Mouse (Mus musculus) layer of hippocampus, postnatal 25 days (tissue): Measurements from ENCODE around the gene Coil. TPM values are rescaled to one million over a fixed set of nuclear protein-coding genes. Genes with fewer than 3 reads are reported as not detected.

Experiments used
- DNase-seq, 2 experiments: peaks; one replicate each; pipeline ENCODE4 v3.0.0; 2022; ENCODE audit warnings: mixed read lengths in 2 of 2, low spot score in 1 of 2; ENCODE audit errors: extremely low spot score in 1 of 2
- total RNA-seq, 2 experiments: library from RNA; stranded (reverse); gene quantifications; 2 replicates each; pipeline ENCODE4 v1.2.3; 2021

Coil gene
- total RNA-seq = 10 to 100 TPM; 19.5 to 20.0 TPM

- no peak for DNase-seq
Measured at GRCm38 (mm10) chr11:88970202-88970732, at the start of gene Coil. Gene Coil, plus strand, starts transcription at chr11:88970252.

DNA sequence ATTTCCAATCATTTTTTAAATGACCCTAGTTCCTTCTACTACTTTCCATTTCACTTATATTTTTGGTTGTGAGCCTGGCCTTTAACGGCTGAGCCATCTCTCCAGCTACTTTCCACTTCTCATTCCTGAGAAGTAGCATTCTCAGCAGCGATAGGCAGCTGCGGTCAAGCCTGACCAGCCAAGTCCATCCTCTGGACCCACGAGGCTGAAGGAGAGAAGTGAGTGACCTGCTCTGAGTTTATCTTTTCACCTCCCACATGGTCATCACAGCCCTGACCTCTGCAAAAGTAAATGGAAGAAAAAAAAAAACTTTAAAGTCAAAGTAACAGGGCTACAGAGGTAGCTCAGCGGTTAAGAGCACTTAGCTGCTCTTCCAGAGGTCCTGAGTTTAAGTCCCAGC lies 43.5 kb upstream of the Coil start:
- no peak for DNase-seq

- DNase-seq = no peak
Measured at GRCm38 (mm10) chr11:88931692-88932530, 38.1 kb upstream of the Coil start.

DNA sequence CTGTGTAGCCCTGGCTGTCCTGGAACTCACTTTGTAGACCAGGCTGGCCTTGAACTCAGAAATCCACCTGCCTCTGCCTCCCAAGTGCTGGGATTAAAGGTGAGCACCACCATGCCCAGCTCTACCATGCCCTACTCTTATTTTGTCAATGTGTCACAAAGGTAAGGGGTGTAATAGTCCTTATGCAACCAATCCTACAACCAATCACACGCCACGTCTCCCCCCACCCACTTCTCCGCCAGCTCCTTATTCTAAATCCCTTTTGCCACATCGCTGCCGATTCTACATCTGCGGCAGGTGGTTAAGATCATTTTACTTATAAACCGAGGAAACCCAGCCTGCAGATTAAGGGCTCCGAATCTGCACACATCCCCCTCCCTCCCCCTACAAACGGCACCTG lies 37.0 kb upstream of the Coil start:
- no peak for DNase-seq

DNA sequence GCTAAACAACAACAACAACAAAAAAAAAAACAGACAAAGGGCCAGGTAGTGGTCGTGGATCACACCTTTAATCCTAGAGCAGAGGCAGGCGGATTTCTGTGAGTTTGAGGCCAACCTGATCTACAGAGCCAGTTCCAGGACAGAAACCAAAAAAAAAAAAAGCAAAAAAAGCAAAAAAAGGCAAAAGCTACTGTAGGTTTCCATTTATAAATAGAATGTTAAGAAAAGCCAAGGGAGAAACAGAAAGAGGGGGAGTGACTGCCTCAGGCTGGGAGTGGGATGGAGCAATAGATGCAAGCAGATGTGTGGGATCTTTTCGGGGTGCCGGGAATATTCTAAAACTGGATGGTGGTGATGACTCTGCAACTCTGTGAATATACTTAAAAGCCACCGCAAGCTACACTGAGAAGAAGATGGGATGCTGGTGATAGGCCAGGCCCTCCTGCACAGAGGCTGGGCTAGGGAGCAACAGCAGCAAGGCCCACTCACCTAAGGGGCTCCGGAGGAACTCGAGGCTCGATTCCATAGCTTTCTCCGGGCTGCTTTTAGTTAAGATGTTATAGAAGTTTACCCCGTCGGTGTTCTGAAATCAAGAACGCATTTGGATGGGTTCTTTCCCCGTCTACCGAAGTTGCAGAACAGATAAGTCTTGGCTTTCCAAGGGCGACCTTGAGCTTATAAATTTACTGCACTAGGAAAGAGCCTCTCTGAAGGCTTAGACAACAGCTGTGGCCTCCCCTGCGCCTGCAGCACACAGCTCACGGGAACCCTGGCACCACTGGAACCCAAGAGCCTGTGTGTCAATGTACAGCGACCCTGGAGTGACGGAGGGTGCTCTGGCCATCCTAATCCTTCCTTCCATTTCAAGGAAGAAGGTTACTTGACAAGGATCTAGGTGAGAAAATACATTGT lies 35.7 kb upstream of the Coil start:
- DNase-seq = no peak

- DNase-seq = no peak
Measured at GRCm38 (mm10) chr11:88937886-88938285, 32.2 kb upstream of the Coil start.

- DNase-seq = no peak
Measured at GRCm38 (mm10) chr11:88938770-88939169, 31.3 kb upstream of the Coil start.

GRCm38 (mm10) chr11:88939634-88940033 lies 30.4 kb upstream of the Coil start:
- no peak for DNase-seq

DNA sequence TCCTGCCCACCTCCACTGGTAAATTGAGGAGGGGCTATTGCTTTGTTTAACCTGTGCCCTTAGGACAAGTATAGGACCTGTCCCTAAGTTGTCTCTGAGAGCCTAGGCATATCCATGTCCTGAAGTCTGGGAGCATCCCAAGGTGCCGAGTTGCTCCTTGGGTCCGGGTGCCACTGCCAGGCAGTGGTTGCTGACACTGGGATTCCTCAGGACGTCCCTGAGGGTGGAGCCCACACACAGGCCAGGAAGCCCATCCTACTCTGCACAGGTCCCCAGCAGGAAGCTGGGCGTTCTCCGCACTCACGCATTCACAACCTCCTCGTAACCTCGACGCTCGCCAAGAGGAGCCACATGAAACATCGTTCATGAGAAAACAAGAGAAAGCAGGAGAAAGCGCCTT lies 28.6 kb upstream of the Coil start:
- DNase-seq = no peak

- no peak for DNase-seq
Measured at GRCm38 (mm10) chr11:88945971-88946585, 24.0 kb upstream of the Coil start.

DNA sequence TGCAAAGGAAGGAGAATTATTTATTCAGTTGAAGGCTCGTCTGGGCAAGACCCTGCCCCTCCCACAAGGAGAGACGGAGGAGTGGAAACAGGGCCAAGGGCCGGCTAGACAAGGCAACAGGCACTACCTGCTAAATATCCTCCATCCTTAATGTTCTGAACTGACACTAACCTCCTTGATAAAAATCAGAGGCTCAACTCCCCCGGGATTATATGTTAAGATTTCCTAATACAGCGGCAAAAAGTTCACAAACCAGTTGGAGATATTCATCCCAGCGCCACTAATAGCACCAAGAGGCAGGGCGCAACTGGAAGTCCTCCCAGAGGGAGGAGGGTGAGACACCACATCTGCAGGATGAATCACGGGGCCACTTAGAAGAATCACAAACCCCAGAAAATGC lies 21.2 kb upstream of the Coil start:
- no peak for DNase-seq

- no peak for DNase-seq
Measured at GRCm38 (mm10) chr11:88949802-88950639, 20.0 kb upstream of the Coil start.

- no peak for DNase-seq
Measured at GRCm38 (mm10) chr11:88950640-88951250, 19.3 kb upstream of the Coil start.

DNA sequence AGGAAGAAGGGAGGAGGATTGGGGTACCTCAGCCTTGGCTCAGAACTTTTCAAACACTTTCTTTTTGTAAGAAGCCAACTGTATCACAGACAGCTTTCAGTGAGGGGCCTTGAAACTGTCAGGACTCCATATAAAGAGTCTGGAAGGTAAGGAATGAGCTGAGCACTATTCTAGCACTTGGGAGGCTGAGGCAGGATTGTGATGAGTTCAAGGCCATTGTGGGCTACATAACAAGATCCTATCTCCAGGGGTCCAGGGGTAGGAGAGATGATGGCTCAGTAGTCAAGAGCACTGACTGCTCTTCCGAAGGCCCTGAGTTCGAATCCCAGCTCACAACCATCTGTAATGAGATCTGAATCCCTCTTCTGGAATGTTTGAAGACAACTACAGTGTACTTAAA lies 18.5 kb upstream of the Coil start:
- no peak for DNase-seq

DNA sequence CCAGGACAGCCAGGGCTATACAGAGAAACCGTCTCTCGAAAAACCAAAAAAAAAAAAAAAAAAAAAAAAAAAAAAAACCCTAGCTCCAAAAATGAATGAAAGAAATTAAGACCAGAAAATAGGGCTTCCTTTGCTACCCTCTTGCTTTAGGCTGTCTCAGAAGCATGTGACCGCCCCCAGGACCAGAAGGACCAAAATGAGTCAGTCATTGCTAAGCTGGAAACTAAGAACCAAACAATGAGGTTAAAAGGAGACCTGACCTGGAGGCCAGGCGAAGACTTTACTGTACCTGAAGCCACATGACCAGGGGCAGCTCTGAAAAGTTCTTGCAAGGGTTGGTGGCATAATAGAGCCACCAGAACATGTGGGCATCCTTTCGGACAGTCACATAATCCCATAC lies 17.9 kb upstream of the Coil start:
- no peak for DNase-seq

DNA sequence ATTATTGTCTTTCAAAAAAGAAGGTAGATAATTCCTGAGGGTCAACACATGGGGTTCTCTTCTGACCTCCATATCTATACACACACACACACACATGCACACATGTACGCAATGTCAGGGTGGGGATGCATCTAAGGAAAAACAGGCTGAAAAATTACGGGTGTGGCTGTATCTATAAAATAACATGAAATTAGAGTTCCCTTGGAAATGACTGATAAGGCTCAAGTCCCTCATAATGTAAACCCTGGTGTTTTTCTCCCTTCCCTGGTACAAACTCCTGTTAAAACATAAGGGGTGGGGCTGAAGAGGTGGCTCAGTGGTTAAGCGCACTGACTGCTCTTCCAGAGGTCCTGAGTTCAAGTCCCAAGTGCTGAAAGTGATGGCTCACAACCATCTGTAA lies 16.5 kb upstream of the Coil start:
- DNase-seq = no peak

DNA sequence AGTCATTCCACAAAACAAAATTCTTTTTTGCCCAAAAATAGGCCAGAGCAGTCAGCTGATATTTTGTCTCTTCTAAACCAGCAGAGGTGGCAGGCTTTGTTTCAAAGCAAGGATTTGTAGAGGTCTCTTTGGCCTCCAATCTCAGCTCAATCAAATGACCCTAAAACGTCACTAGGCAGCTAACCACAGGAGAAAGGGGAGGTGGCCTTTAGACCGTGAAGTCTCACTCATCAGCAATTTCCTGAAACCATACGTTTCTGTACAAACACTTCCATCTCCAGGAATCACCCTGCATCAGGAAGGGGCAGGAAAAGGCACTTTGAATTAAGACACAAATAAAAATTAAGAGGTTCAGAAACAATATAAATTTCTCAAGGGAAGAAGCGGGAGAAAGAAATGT lies 15.2 kb upstream of the Coil start:
- DNase-seq = no peak

- peak; percentile 86 to 91 for DNase-seq
Measured at GRCm38 (mm10) chr11:88955217-88955969, 14.7 kb upstream of the Coil start, which contains the start of gene Scpep1. Gene Scpep1, minus strand, starts transcription at chr11:88955465.

GRCm38 (mm10) chr11:88958851-88959250 lies 11.2 kb upstream of the Coil start:
- no peak for DNase-seq
